Mouse (Mus musculus): ENCODE results near the gene Slc6a4. TPM values are rescaled to one million over a fixed set of nuclear protein-coding genes. Genes with fewer than 3 reads are reported as not detected.

Gene Slc6a4
- polyA plus RNA-seq, 1 experiment from 2014 or later, result 0.44 TPM

DNA sequence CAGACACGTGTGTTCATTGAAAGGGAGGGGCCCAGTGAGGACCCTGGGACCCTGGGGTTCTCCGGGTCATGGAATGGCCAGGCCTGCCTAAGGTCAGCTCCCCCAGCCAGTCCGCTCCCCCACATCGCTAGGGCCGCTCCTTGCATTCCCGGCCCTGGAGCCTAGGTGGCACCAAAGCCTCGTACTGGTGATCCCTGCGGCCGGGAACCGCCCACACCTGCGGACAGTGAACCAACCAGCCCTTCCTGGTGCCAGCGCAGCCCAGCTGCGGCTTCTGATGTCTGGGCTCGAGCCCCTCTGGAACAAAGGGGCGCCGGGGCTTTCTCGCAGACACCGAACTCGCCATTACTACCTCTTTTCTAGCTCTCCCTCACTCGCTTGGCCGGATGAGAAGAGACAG, 1.1 kb upstream of the Slc6a4 start:
- Histone ChIP-seq H3K4me3 (peak overlapping the region; percentile 58), H3K27ac (replicated peaks) (no peak overlapping the region; the same call in 1 of the 2 replicates), H3K36me3 (no peaks in the 10 kb centered on the region), H3K4me1 (peaks cover 45% of the 10 kb centered on the region), H3K9me3 (replicated peaks) (no peaks in the 10 kb centered on the region), H3K27me3 (ENCODE audit: low read depth, poor library complexity, severe bottlenecking) (peaks cover 71% of the 10 kb centered on the region)
- under 1% methylated on average over 21 of the region's 21 CpGs for WGBS
- peak; percentile 87 for DNase-seq (ENCODE audit: low spot score)

DNA sequence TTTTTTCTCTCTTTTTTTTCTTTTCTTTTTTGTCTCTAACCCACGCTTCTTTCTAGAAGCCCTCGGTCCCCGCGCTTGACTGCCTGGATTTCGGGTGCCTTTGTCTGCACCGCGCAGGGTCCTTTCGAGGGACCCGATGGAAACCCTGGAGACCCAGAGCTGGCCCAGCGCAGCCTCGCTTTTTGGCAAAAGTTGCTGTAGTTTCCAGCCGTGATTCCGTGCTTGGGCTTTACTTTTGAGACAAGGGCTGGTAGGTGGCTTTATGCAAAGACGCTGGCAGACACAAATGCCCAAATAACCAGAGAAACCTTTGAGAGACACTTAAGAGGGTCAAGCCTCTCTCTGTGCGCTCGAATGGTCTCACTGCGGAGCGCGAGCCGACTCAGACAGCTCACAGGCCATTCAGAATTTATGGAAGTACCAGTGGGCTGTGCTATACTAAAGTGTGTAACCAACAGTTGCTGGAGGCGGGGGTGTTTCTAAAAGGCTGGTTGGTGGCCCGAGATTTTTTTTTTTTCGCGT, 363 bp downstream of the Slc6a4 start:
- Histone ChIP-seq H3K36me3 (no peaks in the 10 kb centered on the region), H3K4me1 (peaks cover 34% of the 10 kb centered on the region), H3K9me3 (replicated peaks) (no peaks in the 10 kb centered on the region), H3K27me3 (ENCODE audit: low read depth, poor library complexity, severe bottlenecking) (peaks cover 79% of the 10 kb centered on the region), H3K4me3 (peak overlapping the region; percentile 58), H3K27ac (replicated peaks) (no peak overlapping the region)
- 12% methylated on average over 24 of the region's 24 CpGs for WGBS
- peak; percentile 54 for DNase-seq (ENCODE audit: low spot score)

DNA sequence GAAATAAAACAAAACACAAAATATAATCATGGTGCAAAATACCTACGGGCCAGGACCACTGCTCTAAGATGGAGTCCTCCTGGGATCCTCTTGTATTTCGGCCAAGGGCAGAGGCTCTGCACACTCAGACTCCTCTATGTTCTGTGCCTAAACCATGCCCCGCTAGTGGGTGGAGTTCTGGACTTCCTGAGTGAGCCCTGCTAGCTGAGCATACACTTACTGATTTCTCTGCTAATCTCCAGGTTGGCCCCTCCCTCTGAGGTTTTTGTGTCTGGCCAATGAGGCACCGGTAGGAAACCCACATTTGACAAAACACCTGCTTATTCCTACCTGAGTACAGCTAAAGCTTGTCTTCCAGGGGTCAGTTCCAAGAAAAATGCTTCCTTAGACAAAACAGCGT, 2.3 kb downstream of the Slc6a4 start:
- Histone ChIP-seq H3K4me1 (peaks cover 32% of the 10 kb centered on the region), H3K27ac (replicated peaks) (no peak overlapping the region), H3K27me3 (ENCODE audit: low read depth, poor library complexity, severe bottlenecking) (peaks cover 73% of the 10 kb centered on the region), H3K4me3 (no peak overlapping the region), H3K9me3 (replicated peaks) (no peaks in the 10 kb centered on the region), H3K36me3 (no peaks in the 10 kb centered on the region)
- 57% methylated on average over 5 of the region's 5 CpGs for WGBS
- DNase-seq (ENCODE audit: low spot score), result no peak

DNA sequence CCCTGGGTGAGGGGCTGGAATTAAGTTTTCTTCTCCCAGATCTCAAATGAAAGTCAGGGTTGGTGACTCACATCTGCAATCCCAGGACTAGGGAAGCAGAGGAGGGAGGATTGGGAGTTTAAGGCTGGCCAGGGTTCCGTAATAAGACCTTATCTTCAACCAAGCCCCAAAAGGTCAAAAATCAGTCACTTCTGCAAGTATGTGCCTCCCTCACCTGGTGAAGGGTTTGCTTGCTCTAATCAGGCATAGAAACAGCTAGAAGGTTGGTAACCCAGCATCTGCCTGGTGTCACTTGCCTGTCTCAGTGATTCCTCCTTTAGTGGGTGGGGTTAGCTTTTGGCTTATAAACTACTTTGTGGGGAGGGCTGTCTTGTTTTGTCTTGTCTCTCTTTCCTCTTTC, 4.0 kb downstream of the Slc6a4 start:
- H3K36me3 ChIP-seq, result no peaks in the 10 kb centered on the region

DNA sequence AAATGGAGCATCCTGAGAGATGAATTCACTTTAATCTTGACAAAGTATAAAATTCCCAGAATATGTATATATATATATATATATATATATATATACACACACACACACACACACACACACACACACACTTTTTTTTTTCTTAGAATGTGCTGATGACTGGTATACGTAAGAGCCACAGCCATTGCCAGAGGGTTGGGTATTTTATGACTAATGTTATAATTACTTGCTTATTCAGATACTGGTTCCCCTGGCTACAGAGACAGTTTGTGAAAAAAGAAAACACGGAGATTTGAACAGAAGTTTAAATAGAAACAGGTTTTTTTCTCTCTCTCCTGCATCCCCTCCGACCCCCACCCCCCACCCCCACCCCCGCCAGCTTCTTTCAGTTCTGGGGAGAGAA, 7.5 kb downstream of the Slc6a4 start:
- Histone ChIP-seq H3K27ac (replicated peaks) (no peak overlapping the region), H3K4me1 (no peaks in the 10 kb centered on the region), H3K27me3 (ENCODE audit: low read depth, poor library complexity, severe bottlenecking) (peaks cover 22% of the 10 kb centered on the region), H3K4me3 (no peak overlapping the region), H3K9me3 (replicated peaks) (no peaks in the 10 kb centered on the region), H3K36me3 (no peaks in the 10 kb centered on the region)
- no peak for DNase-seq (ENCODE audit: low spot score)
- 61% methylated on average over 4 of the region's 4 CpGs for WGBS

More for the DNA sequence above, 4.0 kb downstream of the Slc6a4 start:
- DNase-seq (ENCODE audit: low spot score), result no peak
- H3K9me3 ChIP-seq (replicated peaks), result no peaks in the 10 kb centered on the region
- WGBS, result 83% methylated on average over 1 of the region's 1 CpGs
- no peak overlapping the region for H3K27ac ChIP-seq (replicated peaks)
- peaks cover 57% of the 10 kb centered on the region for H3K27me3 ChIP-seq (ENCODE audit: low read depth, poor library complexity, severe bottlenecking)
- H3K4me1 ChIP-seq, result peaks cover 17% of the 10 kb centered on the region
- H3K4me3 ChIP-seq, result no peak overlapping the region

DNA sequence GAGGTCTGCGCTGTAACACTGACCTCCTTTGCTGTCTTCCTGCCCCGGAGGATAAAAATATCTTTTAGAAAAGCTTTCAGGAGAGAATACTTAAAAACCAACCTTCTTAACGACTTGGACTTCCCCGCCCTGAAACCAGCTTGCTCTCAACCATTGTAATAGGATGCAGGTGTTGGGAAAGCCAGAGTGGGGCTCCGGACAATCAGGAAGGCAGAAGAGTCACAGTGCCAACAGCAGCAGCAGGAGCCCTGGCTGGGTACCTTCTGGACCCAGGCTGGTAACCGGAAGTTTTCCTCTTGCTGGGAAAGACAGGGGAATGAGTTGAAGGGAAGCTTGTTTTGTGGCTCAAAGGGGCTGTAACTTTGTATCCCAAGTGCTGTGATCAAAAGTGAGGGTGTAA, 8.2 kb downstream of the Slc6a4 start:
- WGBS, result 56% methylated on average over 6 of the region's 6 CpGs
- H3K27me3 ChIP-seq (ENCODE audit: low read depth, poor library complexity, severe bottlenecking), result peaks cover 14% of the 10 kb centered on the region
- no peak overlapping the region for H3K4me3 ChIP-seq
- no peaks in the 10 kb centered on the region for H3K4me1 ChIP-seq
- DNase-seq (ENCODE audit: low spot score), result no peak
- no peak overlapping the region for H3K27ac ChIP-seq (replicated peaks)
- H3K9me3 ChIP-seq (replicated peaks), result no peaks in the 10 kb centered on the region
- H3K36me3 ChIP-seq, result no peaks in the 10 kb centered on the region

DNA sequence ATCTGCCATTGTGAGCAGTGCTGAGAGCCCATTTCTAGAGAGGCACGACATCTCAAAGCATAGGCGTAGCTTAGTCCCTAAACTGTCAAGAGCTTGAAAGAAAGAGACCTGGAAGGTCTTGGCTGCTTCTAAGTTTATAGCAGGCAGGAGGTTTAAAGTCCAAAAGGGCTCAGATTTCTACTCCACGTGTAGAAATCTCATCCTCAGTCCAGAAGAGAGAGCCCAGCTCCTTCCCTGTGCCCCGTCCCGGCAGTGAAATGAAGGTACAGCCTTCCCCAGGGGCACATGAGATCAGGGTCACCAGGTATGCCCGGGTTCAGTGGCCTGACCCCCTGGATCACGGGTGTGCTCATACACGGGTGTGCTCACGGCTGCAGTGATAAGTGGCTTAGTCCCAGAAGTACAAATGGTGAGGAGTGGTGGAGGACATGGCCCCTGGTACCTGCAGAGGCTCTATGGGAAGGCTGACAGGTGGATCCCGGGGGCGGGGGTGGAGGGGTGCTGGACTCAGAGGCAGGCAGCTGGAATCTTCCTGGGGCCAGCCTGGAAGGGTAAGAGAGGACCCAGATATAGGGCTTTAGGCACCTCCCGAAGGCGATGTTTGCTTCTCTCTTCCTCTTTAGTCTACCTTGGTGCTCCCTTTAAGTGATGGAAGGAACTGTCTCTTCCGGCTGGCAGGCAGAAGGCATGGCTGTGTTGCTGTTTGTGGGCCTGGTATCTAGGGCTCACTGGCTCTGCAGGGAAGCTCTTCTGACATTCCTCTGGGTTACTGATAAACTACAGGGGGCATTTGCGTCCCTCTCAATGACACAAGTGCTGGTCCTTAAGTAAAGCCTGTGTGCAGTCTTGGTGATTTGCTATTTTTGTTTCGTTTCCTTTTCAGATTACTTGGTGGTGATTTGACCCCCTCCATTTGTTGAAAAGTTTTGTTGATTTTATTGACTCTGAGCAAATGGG, 10.9 kb downstream of the Slc6a4 start:
- H3K27ac ChIP-seq (replicated peaks), result no peak overlapping the region
- H3K4me1 ChIP-seq, result no peaks in the 10 kb centered on the region; the same call in 1 of the 2 replicates
- no peaks in the 10 kb centered on the region for H3K36me3 ChIP-seq
- H3K4me3 ChIP-seq, result no peak overlapping the region
- no peak for DNase-seq (ENCODE audit: low spot score)
- H3K27me3 ChIP-seq (ENCODE audit: low read depth, poor library complexity, severe bottlenecking), result no peaks in the 10 kb centered on the region
- no peaks in the 10 kb centered on the region for H3K9me3 ChIP-seq (replicated peaks)
- WGBS, result 81% methylated on average over 16 of the region's 16 CpGs

DNA sequence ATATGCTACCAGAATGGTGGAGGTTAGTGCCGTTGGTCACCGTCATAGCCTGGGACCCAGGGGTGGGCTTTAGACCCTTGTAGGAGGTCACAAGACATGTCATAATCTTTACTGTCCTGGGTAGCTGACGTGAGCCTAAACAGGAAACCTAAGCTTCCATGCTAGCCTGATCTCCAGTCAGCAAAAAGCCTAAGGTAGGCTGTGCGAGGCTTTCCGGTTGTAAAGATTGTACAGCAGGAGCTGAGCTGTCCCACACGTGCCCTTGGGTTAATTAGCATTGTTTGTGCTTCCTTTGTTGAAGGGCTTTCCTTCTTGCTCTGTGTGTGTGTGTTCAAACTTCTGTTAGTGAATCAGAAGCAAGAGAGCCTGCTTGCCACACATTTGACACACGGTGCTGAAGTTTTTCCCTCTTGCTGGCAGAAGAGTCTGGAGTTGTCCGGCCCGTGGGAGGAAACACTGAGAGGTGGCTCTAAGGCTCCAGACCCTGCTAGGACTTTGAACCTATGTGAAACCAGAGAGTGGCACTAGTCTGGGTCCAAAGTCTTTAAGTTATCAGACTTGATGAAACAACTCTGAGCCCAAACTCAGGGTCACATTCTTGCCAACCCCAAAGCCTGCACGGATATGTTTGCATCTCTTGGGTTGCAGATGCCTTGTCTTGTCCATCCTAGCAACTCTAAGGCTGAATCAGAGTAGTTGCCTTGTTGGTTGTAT, 12.5 kb downstream of the Slc6a4 start:
- H3K4me1 ChIP-seq, result no peaks in the 10 kb centered on the region; the same call in 1 of the 2 replicates
- no peaks in the 10 kb centered on the region for H3K27me3 ChIP-seq (ENCODE audit: low read depth, poor library complexity, severe bottlenecking)
- no peak overlapping the region for H3K4me3 ChIP-seq
- WGBS, result 86% methylated on average over 10 of the region's 10 CpGs
- no peak overlapping the region for H3K27ac ChIP-seq (replicated peaks)
- no peaks in the 10 kb centered on the region for H3K9me3 ChIP-seq (replicated peaks)
- H3K36me3 ChIP-seq, result no peaks in the 10 kb centered on the region
- no peak for DNase-seq (ENCODE audit: low spot score)

DNA sequence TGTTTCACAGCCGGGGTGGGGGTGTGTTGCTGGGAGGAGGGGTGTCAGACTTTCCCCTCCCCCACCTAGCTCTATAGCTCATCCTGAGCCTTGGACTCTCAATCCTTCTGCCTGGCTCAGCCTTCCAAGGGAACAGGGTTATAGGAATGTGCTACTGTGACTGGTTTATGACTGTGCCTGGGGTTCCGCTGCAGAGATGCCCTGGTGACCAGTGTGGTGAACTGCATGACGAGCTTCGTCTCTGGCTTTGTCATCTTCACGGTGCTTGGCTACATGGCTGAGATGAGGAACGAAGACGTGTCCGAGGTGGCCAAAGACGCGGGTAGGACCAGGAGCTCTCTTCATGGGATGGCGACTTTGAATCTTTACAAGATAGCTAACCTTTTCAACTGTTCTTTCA, 19.6 kb downstream of the Slc6a4 start:
- DNase-seq (ENCODE audit: low spot score), result no peak
- WGBS, result 85% methylated on average over 11 of the region's 11 CpGs
- H3K36me3 ChIP-seq, result no peaks in the 10 kb centered on the region
- H3K27ac ChIP-seq (replicated peaks), result no peak overlapping the region
- H3K9me3 ChIP-seq (replicated peaks), result no peaks in the 10 kb centered on the region
- H3K4me3 ChIP-seq, result no peak overlapping the region
- peaks cover 3% of the 10 kb centered on the region; the same call in 1 of the 2 replicates for H3K4me1 ChIP-seq
- H3K27me3 ChIP-seq (ENCODE audit: low read depth, poor library complexity, severe bottlenecking), result no peaks in the 10 kb centered on the region

DNA sequence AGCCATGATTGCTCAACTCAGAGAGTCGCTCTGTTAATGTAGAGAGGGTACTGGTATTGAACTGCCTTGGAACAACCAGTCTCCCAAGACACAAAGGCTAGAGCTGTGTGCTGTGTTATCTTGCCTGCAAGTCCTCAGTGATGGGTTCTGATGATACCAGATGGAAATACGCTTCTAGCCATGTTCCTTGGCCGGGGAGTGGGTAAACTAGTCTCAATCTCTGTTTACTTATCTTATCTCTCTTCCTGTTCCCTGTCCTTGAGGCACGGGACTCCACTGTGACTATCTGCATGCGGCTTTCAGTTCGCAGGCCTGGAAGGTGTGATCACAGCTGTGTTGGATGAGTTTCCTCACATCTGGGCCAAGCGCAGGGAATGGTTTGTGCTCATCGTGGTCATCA, 21.1 kb downstream of the Slc6a4 start:
- H3K36me3 ChIP-seq, result no peaks in the 10 kb centered on the region
- 0 out of 2 replicates have a peak, but pooled peaks cover 3% of the 10 kb centered on the region for H3K4me1 ChIP-seq
- H3K27me3 ChIP-seq (ENCODE audit: low read depth, poor library complexity, severe bottlenecking), result no peaks in the 10 kb centered on the region
- no peak for DNase-seq (ENCODE audit: low spot score)
- H3K27ac ChIP-seq (replicated peaks), result no peak overlapping the region
- no peaks in the 10 kb centered on the region for H3K9me3 ChIP-seq (replicated peaks)
- 76% methylated on average over 8 of the region's 8 CpGs for WGBS
- no peak overlapping the region for H3K4me3 ChIP-seq

DNA sequence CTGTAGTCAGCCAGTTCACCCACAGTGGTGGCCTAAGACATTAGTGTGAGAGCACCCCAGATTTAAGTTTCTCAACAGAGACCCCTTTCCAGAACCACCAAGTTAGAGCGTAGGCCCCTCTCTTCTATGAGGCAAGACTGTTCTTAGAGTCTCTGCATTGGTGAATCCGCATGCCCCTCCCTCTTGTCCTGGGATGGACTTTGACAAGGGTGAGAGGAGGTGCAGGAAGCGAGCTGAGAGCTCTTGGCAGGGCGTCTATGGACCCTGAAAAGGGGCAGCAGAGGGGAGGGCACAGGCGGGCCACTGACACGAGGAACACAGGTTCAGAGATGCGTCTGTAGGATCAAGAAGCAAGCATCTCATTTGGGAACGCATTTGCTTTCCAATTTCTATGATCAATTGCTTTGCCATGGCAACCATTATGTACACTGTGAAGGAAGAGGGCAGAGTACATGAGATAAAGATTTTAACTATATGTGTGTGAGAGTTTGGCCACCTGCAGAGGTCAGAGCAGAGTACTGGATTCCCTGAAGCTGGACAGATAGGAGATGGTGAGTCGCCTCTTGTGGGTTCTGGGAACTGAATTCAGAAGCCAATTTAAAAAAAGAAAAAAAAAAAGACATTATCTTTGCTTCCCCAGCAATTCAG, 23.5 kb downstream of the Slc6a4 start:
- Histone ChIP-seq H3K27ac (replicated peaks) (no peak overlapping the region), H3K4me3 (no peak overlapping the region), H3K4me1 (0 out of 2 replicates have a peak, but pooled peaks cover 3% of the 10 kb centered on the region), H3K9me3 (replicated peaks) (no peaks in the 10 kb centered on the region), H3K27me3 (ENCODE audit: low read depth, poor library complexity, severe bottlenecking) (no peaks in the 10 kb centered on the region), H3K36me3 (no peaks in the 10 kb centered on the region)
- 84% methylated on average over 9 of the region's 9 CpGs for WGBS
- no peak for DNase-seq (ENCODE audit: low spot score)

DNA sequence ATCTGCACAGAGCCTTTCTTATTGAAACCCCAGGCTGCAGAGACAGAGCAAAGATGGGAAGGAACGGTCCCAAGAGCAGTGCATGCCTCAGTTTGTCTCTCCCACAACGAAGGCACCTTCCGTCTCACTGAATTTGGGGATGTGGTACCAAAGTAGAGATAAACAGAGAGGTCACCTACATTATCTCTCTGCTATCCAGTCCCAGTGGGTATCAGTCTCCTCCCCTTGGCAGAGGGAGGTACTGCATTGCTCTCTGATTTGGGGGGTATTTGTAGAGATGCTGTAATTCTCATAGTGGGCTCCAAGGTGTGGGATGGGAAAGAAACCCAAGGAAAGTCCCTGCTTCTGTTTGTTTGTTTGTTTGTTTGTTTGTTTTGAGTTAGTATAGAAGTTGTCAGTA, 28.2 kb downstream of the Slc6a4 start:
- Histone ChIP-seq H3K4me3 (no peak overlapping the region), H3K27ac (replicated peaks) (no peak overlapping the region), H3K9me3 (replicated peaks) (no peaks in the 10 kb centered on the region), H3K36me3 (no peaks in the 10 kb centered on the region), H3K4me1 (no peaks in the 10 kb centered on the region), H3K27me3 (ENCODE audit: low read depth, poor library complexity, severe bottlenecking) (no peaks in the 10 kb centered on the region)
- DNase-seq (ENCODE audit: low spot score), result no peak
- WGBS, result 72% methylated on average over 3 of the region's 3 CpGs

Measured in midbrain, embryonic 10.5 days (tissue).